Mouse (Mus musculus): ENCODE data around the gene Scn4a.

- TF ChIP-seq CTCF (IDR thresholded peaks at IDR 0.05; ENCODE audit: extremely low read depth, insufficient read depth, low read length), result 0 out of 2 replicates have a peak, but pooled peaks have one; percentile 10
- TF ChIP-seq POLR2A (IDR thresholded peaks at IDR 0.05; ENCODE audit: extremely low read depth, insufficient read depth, low read length), result no peak
Observed at GRCm38 (mm10) chr11:106381011-106381410, 27.9 kb upstream of the Scn4a start.

Measured in cortical plate, adult 2 months (tissue).